Mouse (Mus musculus) lung, postnatal 0 days (tissue): Measurements from ENCODE around the gene Myrip.

Experiments
- CTCF ChIP-seq: IDR thresholded peaks from 2 replicates; pipeline ENCODE4 v1.5.1; 2016; ENCODE audit warnings: antibody characterized with exemption, mild to moderate bottlenecking
- EP300 ChIP-seq: IDR thresholded peaks from 2 replicates; pipeline ENCODE4 v1.6.1; 2016; ENCODE audit warnings: antibody characterized with exemption, mild to moderate bottlenecking, control low read depth

DNA sequence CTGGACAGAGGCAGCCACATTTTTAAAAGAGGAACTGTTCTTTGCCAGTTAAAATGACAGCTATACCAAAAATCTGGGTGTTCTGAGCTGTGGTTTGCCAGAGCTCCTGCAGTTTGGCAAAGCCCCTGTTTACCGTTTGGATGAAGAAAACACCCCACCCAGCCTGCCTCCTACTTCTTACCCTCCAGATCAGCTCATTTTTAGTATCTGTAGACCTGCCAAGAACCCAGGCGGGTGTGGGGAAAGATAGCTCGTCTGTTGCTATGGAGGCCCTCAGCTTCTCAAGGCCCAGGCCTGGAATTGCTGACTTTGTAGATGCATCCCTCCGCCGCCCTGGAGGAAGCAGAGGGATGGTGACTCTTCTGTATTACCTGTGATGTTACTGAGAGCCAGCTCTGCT lies 102.3 kb downstream of the Myrip start:
- TF ChIP-seq CTCF: no peak
- no peak for TF ChIP-seq EP300
